Mouse (Mus musculus): ENCODE results near the gene Aspm.

DNA sequence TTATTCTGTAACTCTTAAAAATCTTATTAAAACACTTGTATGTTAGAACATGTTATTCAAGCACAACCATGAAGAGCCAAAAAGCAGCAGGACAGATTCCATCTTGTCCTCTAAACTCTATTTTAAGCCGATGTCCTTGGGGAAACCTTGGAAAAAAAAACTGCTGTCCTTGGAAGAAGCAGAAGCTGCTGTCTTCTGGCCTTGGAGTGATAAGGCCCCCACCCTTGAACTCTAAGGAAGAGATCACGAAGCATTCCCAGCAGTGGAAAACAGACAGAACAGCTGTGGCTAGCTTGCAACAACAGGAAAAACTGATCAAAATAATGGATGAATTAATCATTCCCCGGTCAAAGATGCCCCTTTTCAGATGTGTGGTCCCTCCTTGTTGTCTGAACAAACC lies 41.6 kb downstream of the Aspm start:
- TF ChIP-seq CTCF (IDR thresholded peaks at IDR 0.05; ENCODE audit: low read depth, low read length) (no peak), POLR2A (IDR thresholded peaks at IDR 0.05; ENCODE audit: extremely low read depth, insufficient read depth, low read length) (no peak)
